Mouse (Mus musculus) cerebellum, postnatal 14 days (tissue): ENCODE results near the gene Dnaic1.

Experiments
- DNase-seq, 2 experiments: peaks; one replicate each; pipeline ENCODE4 v3.0.0; 2021; ENCODE audit warnings: mixed read lengths in 2 of 2

The Dnaic1 gene

DNA sequence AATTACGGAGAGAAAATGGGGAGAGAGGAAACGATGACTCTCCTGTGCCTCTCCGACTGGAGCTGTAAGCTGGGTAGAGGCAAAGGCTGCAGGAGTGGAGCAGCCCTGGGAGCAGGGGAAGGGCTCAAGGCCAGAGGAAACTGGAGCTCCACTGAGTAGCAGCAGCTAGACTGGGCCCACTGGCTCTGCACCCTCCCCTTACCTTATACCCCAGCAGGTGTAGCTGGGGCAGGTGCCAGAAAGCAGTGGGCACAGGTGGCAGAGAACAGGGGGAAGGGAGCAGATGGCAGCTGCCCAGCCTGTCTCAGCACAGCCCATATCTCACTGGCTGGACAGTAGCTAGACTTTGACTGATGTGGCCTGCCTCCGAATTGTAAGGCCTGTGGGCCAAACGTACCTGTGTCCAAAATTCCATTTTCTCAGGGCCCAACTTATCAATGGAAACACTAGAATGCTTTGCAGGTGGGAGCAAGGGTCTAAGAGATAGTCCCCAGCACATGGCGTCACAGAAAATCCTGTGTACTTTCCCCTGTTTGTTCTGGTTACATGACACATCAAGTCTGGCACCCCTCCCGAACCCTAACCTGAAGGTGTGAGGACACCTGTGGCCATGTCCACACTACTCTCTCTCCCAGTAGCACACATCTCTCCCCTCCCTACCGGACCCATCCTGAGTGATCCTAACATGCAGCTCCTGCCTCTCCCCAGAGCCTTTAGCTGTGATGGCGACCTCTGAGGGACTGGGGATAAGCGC lies 67.5 kb downstream of the Dnaic1 start:
- peak; percentile 85 to 91 for DNase-seq

DNA sequence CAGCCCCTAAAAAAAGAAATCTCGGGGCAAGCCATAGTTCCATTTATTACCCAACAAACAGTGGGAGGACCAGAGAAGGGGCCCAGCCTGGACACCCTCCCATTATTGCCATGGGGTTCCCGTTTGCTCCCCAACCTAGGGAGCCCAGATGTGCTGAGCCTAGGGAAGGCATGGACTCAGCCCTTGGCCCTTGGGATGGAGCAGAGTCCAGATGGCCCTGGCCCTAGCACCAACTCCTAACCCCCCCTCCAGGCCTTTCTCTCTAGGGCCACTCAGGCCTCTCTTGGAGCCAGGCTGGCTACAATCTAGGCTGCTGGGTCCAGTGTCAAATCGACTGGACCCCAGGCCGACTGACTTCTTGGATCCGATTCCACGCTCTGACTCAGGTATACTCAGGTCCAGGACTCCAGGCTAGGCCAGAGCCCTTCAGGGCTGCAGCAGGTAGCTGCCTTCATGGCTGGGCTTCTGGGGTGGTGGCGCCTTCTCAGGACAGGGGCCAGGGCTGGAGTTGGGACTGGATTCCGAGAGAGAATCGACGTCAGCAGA lies 68.7 kb downstream of the Dnaic1 start:
- no peak for DNase-seq

DNA sequence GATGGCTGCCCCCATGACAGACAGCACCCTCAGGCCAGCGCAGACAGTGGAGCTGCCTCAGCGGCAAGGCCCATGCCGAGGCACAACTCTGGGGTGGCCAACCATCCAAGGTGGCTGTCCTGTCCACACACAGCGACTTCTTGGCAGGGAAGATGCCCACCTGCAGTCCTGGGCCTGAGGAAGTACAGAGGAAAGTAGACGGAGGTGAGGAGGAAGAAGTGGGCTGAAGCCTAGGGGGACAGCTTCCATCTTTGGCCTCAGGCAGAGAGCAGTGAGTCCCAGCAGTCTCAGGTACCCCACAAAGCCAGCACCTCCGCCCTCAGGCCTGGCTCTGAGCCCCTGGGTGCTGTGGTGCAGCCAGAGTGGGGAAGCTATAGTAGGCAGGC lies 69.2 kb downstream of the Dnaic1 start:
- peak in 1 of 2 experiments; percentile 44 for DNase-seq

DNA sequence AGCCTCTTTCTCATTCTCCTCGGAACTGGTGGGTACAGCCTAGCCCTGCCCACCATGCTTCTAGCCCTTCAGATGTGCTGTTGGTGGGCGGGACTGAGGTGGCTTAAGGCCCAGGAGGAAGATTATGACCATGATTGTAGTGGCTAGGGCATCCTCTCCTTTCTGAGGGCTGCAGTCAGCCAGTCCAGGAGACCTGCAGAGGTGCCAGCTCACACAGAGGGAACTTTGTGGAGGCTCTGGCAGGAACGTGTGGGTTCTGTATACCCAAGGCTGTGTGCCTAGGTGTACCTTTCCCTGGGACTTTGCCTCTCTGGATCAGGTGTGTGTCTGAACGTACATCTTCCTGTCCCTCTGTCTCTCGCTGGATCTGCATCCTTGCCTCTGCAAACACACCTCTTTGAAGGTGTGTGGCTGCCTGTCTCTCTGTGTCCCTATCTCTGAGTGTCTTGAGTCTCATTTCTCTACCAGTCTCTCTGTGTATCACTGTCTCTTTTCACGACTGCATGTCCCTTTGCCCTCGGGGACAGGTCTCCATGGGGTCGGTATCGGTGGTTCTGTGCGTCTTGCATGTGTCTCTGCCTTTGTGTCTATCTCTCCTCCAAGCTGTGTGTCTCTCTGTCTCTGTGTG lies 69.8 kb downstream of the Dnaic1 start:
- peak; percentile 48 to 62 for DNase-seq

DNA sequence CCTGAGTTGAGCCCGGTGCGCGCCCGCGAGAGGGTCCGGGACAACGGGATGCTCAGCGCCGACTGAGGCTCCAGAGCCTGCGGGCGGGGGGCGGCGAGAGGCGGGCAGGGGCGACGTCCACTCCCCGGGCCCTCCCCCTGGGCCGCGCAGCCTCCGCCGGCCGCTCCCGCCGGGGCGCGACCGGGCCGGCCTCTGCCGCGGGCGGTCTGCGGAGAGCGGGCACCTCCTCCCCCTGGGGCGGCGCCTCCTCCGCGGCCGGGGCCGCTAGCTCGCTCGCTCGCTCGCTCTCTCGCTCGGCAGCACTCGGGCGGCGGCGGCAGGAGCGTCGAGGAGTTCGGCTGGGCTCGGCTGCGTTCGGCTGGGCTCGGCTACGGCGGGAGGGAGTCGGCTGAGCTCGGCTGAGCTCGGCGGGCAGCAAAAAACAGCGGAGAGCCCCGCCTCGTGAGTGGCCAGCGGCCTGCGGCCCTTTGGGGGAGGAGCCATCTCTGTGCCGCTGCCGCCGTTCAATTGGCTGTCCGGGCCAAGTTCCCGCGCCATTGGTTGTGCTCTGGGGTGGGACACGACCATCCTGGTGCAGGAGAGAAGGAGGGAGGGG lies 70.4 kb downstream of the Dnaic1 start, which contains the start of gene Enho:
Gene Enho, minus strand, starts transcription at position 412 of the 595 bp plus-strand sequence.
- DNase-seq = peak; percentile 99

DNA sequence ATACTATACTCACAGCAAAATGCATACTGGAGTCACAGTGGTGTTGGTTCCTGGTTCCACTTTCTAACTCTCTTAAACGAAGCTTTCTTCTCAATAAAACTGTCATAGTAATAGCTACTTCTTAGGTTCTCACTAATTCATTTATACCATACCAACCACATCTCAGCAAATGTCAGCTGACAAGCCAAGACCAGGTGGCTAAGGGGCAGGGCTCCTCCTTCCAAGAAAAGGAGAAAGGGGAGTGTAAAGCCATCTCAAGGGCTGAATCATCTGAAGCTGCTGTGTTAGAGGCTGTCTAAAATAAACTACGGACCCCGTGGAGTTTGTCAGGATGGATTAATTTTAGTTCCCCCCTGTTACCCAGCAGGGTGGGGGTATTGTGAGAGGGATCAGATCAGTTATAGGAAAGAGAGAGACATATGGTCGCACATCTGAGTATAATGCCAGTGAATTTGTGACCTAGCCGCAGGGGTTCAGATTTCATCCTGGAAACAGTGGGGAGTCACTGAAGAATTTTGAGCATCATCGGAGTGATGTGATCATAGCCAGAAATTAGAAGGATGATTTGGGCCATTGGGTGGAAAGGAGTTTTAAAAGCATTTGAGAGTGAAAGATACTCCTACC lies 71.7 kb downstream of the Dnaic1 start:
- DNase-seq = no peak

DNA sequence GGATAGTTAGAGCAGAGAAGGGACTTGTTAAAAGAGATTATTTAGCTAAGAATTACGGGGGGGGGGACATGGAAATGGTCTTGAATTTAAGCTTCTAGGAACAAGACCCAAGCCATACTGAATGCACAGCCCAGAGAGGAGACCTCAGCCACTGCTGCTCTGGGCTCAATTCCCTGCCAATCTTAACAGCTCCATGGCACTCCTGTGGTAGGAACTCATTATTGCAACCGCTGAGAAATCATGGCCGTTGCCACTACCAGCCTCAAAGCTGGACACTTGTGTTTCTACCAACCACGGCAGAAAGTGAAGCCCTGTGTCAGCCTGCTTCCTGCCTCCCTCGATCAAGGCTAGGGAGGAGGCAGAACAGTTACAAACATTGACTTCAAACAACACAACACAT lies 75.9 kb downstream of the Dnaic1 start:
- peak; percentile 77 to 79 for DNase-seq

DNA sequence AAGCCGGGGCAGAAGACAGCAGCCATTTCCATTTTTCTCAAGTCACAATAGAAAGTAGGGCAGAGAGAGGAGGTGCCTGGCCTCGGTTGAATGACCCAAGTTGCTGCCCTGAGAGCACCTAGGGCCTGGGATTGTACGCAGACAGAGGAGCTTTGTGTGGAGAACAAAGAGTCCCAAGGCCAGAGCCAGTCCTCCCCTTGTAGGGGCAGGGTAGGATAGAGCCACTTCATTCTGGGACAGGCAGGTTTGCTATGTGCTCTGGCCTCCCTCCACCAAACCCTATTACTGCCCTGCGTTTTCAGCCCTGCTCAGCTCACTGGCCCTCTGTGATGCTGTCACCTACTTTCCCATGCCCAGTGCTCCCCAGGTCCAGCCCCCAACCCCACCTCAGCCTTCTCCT lies 78.6 kb downstream of the Dnaic1 start:
- no peak for DNase-seq

DNA sequence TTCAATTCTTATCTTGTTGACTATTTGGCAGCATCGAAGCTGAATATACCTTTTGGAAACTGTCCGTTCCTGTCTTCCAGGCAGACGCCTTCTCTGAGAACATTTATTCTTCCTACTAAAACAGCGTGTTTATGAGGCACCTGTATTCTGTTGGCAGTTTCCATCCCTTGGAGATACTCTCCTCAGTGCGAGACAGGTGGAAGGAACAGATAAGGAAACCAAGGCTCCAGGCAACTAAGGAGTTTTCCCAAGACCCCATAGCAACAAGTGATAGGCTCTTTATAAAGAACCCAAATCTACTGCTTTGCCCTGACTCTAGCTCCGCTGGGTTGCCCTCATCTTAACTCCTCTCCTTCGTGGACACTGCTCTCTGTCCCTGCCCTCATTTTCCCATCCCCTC lies 79.1 kb downstream of the Dnaic1 start:
- DNase-seq = no peak

DNA sequence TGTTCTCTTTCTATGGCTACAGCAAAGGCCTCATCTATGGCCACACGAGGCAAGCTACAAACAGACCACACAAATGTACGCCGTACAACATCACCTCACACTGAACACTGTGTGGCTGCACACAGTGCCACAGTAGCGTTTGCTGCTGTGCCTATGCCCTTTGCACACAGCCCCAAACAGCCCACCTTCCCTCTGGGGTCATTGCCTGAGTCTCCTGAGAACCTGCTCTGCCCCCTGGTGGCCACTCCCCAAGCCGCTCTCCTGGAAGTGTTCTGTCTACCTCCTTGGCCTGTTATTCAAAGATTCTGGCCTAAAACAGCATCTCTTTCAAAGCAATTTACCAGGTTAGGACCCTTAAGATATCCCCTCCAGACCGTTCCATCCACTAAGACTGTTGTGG lies 83.7 kb downstream of the Dnaic1 start:
- peak; percentile 89 to 95 for DNase-seq

DNA sequence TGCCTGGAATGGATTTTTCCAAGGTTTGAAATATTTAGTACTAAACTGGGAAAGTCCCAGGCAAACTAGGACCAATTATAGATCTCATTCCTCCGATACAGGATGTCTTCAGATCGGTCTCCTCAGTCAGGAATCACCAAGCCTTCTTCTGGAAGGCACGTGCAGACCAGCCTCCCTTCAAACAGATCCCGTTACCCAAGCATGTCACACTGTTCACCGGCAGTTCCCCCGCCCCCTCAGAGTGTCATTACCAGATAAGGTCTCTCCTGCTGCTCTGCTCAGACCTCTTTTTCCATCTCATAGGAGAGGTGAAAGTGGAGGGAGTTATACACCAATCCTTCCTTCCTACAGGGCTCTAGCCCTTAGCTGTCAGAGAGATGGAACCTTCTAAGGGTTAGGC lies 84.2 kb downstream of the Dnaic1 start:
- no peak for DNase-seq

DNA sequence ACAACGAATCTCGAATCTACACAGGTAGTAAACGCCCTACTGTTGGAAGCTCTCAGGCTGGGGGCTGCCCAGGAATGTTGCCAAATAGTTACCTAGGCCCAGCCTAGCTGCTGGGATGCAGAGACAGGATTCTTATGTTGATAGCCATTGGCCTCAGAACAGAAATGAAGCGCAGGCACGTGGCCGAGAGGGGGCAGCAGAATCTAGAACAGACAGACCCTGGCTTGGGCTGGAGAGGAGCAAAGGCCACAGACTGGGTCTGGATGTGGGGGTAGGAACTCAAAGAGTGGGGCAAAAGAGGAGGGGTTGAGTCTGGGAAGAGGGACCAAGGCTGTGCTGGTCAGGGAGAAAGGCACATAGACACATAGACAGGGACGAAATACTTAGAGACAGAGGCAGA lies 84.6 kb downstream of the Dnaic1 start:
- peak; percentile 86 to 90 for DNase-seq

DNA sequence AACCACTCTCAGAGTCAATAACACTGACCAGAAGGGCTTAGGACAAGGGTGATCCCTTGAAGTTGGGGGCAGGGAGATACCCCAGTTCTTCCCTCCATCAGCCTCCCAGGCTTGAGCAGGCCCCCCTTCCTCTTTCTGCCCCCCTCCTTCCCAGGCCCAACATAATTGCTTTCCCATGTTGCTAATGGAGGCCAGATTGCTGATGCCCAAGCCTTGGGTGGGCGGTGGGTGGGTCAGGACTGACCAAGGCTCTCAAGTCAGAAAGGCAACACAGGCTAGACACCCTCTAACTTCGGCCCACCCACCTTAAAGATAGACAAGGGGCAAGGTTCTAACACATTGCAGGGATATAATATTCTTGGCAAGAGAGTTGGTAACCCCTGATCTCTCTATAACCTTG lies 86.0 kb downstream of the Dnaic1 start:
- DNase-seq = no peak

DNA sequence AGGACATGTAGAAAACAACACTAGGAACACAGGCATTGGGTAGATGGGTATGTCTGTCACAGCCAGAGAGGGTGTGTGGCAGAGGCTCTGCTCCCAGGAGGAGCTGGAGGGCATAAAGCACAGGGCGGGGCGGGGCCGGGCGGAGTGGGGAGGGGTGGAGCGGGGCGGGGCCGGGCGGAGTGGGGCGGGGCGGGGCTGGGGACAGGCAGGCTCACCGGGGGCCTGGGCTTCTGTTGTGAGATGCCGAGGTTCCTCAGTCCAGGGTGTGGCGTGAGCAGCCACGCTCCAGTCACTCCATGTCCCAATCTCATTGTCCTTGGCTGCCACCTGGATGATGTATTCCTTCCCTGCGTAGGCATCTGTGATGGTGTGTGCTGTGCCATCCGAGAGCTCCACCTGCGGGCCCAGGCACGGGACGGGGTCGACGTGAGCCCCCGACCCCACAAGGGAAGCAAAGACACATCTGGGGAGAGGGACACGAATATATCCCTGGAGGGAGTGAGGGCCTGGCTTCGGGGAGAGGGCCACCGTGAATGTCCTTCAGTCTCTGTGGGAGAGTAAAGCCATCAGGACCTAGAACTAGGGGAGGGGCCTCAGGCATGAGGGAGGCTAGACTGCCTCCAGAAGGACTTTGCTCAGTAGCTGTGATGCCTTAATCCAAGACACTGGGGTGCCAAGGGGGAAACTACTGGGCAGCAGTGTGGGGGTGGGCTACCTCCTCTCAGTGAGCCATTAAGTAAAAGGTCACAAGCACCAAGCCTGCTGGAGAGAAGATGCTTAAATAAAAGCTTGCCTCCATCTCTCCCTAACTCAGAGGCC lies 89.2 kb downstream of the Dnaic1 start:
- no peak for DNase-seq

DNA sequence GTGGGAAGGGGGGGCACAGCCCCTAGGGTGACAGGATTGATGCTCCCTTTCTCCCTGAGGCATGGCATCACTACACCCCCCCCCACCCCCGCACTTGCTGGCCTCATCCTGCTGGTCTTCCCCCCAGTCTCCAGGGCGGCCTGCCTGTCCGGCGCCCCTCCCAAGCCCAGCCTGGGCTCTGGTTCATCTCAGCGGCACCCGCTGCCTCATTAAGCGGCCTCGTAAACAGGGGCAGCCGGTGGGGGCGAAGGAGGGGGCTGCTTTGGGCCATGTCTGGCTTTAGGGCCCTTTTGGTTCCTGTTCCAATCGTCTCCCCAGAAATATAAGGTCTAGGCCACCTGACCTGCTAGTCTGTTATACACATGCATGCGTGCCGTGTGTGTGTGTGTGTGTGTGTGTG lies 90.0 kb downstream of the Dnaic1 start:
- no peak for DNase-seq

DNA sequence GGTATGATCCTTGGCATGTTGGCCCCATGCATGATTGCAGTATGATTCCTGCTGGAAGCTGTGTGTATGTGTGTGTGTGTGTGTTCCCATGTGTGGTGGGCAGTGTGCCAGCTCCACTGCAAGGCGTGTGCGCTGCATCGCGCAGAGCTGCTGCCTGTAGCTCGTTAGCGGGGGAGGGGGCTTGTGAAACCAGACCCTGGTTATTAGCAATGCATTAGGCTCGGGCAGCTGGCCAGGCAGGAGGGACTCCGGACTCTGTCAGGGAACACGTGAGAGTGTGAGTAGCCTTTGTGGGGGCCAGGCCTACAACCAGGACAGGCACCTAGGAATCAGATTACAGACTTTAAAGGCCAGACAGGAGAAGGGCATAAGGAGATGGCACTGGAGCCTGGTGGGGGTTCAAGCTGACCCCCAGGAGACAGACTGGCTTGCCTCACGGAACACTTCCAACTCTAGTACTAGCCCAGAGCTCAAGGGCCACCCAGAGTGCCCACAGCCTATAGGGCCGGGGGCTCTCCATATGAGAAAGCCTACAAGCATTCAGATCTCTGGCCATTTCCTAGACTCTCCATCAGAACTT lies 91.4 kb downstream of the Dnaic1 start:
- peak in 1 of 2 experiments; percentile 67 for DNase-seq

DNA sequence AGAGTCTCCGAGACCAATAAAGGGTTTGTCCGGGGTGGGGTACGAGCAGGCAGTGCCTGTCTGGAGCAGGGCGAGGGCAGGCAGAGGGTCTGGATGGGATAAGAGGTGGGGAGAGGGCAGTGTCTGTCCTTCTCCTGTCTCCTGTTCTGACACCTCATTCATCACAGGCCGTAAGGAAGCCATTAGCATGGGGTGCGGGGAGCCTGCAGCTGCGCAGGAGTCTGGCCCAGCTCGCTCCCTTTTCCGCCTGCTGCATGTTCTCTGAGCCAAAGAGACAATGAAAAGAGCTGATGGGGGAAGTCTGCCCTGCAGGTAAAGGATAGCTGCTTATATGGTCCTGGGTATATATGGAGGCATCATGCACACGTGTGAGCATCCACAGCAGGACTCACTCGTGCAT lies 93.1 kb downstream of the Dnaic1 start:
- DNase-seq = no peak

DNA sequence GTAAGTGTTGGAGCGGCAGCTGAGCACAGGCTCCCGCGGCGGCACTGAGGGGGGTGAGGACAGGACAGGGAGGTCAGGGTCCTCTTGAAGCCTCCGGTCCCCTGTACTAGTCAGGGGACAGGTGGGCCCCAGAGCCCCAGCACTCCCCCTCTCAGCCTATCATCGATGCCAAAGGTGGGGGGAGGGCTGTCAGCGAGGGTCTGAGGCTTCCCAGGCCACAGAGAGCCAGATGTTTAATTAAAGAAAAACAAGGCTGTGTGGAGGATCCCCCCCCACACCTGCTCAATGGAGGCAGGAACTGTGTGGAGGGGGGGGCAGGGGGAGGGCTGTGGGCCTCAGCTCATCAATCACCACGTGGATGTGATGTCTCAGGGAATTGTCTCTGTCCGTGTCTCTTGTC lies 94.0 kb downstream of the Dnaic1 start:
- DNase-seq = no peak

DNA sequence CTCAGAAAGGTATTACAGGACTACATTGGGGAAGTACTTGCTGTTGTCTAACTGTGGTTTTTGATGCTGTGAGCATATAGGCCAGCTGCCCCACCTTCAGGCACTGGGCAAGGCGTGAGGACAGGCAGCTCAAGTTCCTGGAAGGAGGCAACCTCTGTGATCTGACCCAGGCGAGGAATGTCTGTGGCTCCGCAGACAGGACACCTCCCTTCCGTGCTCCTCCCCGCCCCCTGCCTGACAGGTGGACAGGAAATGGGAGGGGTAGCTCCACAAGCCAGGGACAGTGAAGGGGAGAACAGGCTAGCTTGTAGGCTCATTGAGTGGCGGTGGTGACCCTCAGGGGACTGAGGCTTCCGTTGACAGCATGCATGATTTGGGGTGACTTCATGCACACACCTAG lies 95.0 kb downstream of the Dnaic1 start:
- no peak for DNase-seq

DNA sequence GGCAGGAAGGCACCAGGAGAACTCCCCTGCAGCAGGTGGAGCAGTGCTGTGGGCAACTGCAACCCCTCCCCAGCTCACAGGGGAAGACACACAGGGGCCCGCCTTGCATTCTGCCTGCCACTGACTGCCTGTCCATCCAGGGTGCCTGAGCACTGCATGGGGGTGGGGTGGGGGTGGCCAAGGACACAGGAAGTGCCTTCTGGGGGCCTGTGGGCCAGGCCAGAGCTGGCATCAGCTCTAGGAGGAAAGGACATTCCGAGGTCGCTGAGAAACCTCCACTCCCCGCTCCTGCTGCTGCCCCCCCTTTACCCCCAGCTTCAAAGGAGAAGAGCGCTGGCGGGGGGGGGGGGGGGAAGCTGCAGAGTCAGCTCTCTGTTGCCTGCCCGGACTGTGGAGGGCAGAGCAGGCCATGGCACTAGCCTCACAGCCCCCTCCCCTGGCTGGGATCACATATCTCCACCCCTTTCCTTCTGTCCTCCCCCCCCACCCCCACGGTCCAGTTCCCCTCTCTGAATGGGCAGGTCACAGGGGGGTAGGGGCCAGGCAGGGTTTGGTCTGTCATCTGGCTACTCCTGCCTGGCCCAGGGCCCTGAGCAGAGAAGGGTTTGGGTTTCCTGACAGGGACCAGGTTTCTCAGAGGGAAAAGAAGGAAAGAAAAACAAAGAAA lies 95.6 kb downstream of the Dnaic1 start:
- no peak for DNase-seq

DNA sequence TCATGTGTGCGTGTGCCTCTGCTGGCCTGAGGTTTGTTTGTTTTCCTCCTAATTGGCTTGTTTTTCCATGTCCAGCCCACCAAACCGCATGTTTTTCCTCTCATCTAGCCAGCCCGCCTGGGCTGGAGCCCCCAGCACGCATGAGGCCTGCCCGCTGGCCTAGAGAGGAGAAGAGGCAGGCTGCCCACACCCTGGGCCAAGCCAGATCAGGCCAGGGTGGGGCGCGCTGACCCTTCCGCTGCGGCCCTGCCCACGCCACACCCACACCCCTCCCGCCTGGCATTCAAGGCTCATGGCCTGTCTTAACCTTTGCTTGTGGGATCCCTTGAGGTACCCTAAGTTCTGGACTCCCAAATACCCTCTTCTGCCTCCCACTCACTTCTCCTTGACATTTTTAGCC lies 97.1 kb downstream of the Dnaic1 start:
- DNase-seq = no peak

DNA sequence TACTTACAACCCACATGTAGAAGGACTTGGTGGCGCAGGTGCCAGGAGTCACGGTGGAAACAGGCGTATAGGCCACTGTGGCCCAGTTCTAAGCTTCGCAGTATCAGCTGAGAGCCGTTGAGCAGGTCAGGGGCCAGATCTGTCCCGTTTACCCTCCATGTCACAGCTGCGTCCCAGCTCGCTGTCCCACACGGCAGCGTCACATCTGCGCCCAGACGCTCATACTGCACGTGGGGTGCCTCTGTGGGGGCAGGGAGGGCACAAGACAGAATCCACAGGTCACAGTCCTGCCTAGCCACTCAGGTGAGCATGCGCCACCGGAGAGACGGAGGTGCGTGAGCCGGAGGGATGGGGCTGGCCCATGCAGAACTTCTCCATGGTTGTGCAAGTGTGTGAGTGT lies 101.3 kb downstream of the Dnaic1 start:
- no peak for DNase-seq
